Mouse (Mus musculus) embryonic fibroblast, embryonic 13.5 days (primary cell): ENCODE measurements around the gene Pcyt2.
A peak's percentile ranks its signal among the peaks of the same experiment; 100 is the strongest.

Source experiments
- CTCF ChIP-seq: IDR thresholded peaks from 2 replicates; pipeline ENCODE4 v1.5.1; 2011; ENCODE audit warnings: mild to moderate bottlenecking, control low read depth, low read length, moderate library complexity, borderline replicate concordance; ENCODE audit not compliant: insufficient read depth
- POLR2A ChIP-seq: IDR thresholded peaks from 2 replicates; pipeline ENCODE4 v1.6.1; 2011; ENCODE audit warnings: low read depth, mild to moderate bottlenecking, control low read depth, low read length, moderate library complexity

DNA sequence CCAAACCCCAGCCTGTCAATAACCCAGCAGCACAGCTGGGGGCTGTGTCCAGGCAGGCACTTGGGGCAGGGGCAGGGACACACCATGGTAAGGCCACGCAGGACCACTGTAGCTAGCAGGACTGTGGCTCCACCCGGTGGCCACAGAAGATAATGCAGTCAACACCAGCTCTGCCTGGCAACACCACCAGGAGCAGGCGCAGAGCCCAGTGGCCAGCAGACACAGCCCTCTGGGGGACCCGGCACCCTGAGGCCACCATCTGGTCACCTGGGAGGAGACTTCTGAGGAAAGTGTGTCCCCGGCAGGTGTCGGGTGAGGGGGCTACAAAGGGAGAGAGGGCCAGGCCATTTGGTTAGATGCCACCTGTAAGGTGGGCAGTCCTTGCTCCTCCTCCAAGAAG, 5.0 kb downstream of the Pcyt2 start:
- no peak for TF ChIP-seq POLR2A
- peak; percentile 85 for TF ChIP-seq CTCF
